In genomic region chr11:69693421-69693965, GRCm38 (mm10) we compare ENCODE assay signal across 24 mouse cellular contexts. TPM values are rescaled to one million over a fixed set of nuclear protein-coding genes. Genes with fewer than 3 reads are reported as not detected.
DNase-seq lines count a peak whose midpoint lies in the region; ATAC-seq and TF ChIP-seq lines count a peak whose summit lies in the region.
"Had no signal": no experiment of that assay in that cellular context is flagged by ENCODE, and none has a peak within 500 bp of the region (broad histone marks: within the 10 kb centered on the region; RNA-seq: fewer than 3 reads in every experiment).

No protein-coding gene starts in this region.

- H3K4me2 ChIP-seq in liver, embryonic 13.5 days, result no peak overlapping the region
- no peak overlapping the region for H3K4me2 ChIP-seq in liver, embryonic 12.5 days
- H3K4me2 ChIP-seq: embryonic facial prominence, embryonic 15.5 days; hindbrain, embryonic 12.5 days; limb, embryonic 12.5 days had no signal

- H3K27me3 ChIP-seq in liver, embryonic 13.5 days, result peaks cover 13% of the 10 kb centered on the region
- peaks cover 15% of the 10 kb centered on the region for H3K27me3 ChIP-seq in liver, embryonic 12.5 days (replicated peaks)
- H3K27me3 ChIP-seq: embryonic facial prominence, embryonic 15.5 days; limb, embryonic 12.5 days; Patski had no signal

- peaks cover 40% of the 10 kb centered on the region for H3K4me1 ChIP-seq in liver, embryonic 13.5 days (replicated peaks)
- H3K4me1 ChIP-seq in liver, embryonic 12.5 days, result peaks cover 25% of the 10 kb centered on the region

- intact Hi-C loops in gastrocnemius, adult 2 months (cut with DNase I), result no loop called here

- no peaks in the 10 kb centered on the region for H3K9me3 ChIP-seq in liver, embryonic 13.5 days (replicated peaks)
- no peaks in the 10 kb centered on the region for H3K9me3 ChIP-seq in liver, embryonic 12.5 days (replicated peaks)
- H3K9me3 ChIP-seq: embryonic facial prominence, embryonic 15.5 days; forebrain, embryonic 10.5 days; hindbrain, embryonic 12.5 days; limb, embryonic 12.5 days had no signal

- no peak for TF ChIP-seq CTCF in gastrocnemius, adult 2 months (IDR thresholded peaks at IDR 0.05)

- H3K27ac ChIP-seq in gastrocnemius, adult 2 months, result peak overlapping the region; percentile 94
- peak overlapping the region; percentile 13; the same call in 1 of the 2 replicates for H3K27ac ChIP-seq in liver, embryonic 13.5 days
- H3K27ac ChIP-seq in liver, embryonic 12.5 days, result no peak overlapping the region
- H3K27ac ChIP-seq in macrophage, result peak overlapping the region; percentile 96
- H3K27ac ChIP-seq: embryonic facial prominence, embryonic 15.5 days; forebrain, embryonic 10.5 days; hindbrain, embryonic 12.5 days; limb, embryonic 12.5 days had no signal

- no peaks in the 10 kb centered on the region for H3K36me3 ChIP-seq in liver, embryonic 13.5 days
- no peaks in the 10 kb centered on the region for H3K36me3 ChIP-seq in liver, embryonic 12.5 days
- H3K36me3 ChIP-seq in macrophage (ENCODE audit: inconsistent target), result no peaks in the 10 kb centered on the region
- H3K36me3 ChIP-seq: embryonic facial prominence, embryonic 15.5 days; forebrain, embryonic 10.5 days; hindbrain, embryonic 12.5 days; limb, embryonic 12.5 days had no signal

- peak; percentile 40 for DNase-seq in gastrocnemius, adult 2 months
- no peak for DNase-seq in gastrocnemius, postnatal 10 days
- peak; percentile 14 for DNase-seq in kidney, adult 18-20 months
- no peak for DNase-seq in kidney, adult 11 months
- DNase-seq in liver, embryonic 13.5 days, result no peak
- no peak for DNase-seq in thymus, postnatal 0 days (ENCODE audit: low spot score)
- DNase-seq: adrenal gland, adult 8-10 months; cerebellum, adult 11 months; cerebellum, postnatal 25 days; embryo, embryonic 11 days; forebrain, postnatal 0 days; lung, adult 18-20 months; lung, postnatal 14 days; thymus, postnatal 4 days had no signal

- H3K4me3 ChIP-seq in gastrocnemius, adult 2 months, result peak overlapping the region; percentile 86
- H3K4me3 ChIP-seq in liver, embryonic 13.5 days (replicated peaks), result no peak overlapping the region
- H3K4me3 ChIP-seq in liver, embryonic 12.5 days, result no peak overlapping the region
- peak overlapping the region; percentile 74; the same call in 1 of the 2 replicates for H3K4me3 ChIP-seq in macrophage (ENCODE audit: inconsistent target)
- H3K4me3 ChIP-seq: embryonic facial prominence, embryonic 15.5 days; forebrain, embryonic 10.5 days; hindbrain, embryonic 12.5 days; limb, embryonic 12.5 days; megakaryocyte, embryonic 14.5 days had no signal

- H3K79me2 ChIP-seq in macrophage (ENCODE audit: inconsistent target), result peaks cover 48% of the 10 kb centered on the region

- ATAC-seq in liver, embryonic 13.5 days (ENCODE audit: low read depth), result no peak
- ATAC-seq in liver, embryonic 12.5 days, result no peak
- ATAC-seq: CD4-positive, CD25-positive, alpha-beta regulatory T cell, adult 4 months; forebrain, postnatal 0 days; inflammation-experienced regulatory T-cells, adult 6 months; Patski had no signal

- no peak overlapping the region for H3K9ac ChIP-seq in liver, embryonic 13.5 days
- H3K9ac ChIP-seq in liver, embryonic 12.5 days, result no peak overlapping the region
- H3K9ac ChIP-seq: embryonic facial prominence, embryonic 15.5 days; forebrain, postnatal 0 days; hindbrain, embryonic 12.5 days; limb, embryonic 12.5 days had no signal

- 51% methylated on average over 11 of the region's 11 CpGs for WGBS in liver, embryonic 13.5 days (ENCODE audit: insufficient replicate concordance)
- 54% methylated on average over 11 of the region's 11 CpGs for WGBS in liver, embryonic 12.5 days (ENCODE audit: insufficient replicate concordance)
- 74% methylated on average over 10 of the region's 11 CpGs for WGBS in macrophage (ENCODE audit: missing documents)

RNA-seq across cellular contexts. Expression of gene Tnfsf12, which starts 2.2 kb away (rescaled TPM):
- total RNA-seq in gastrocnemius, adult 2 months (2021), result 10 to 100 TPM in 1 of 2 experiments, 1 to 10 TPM in 1; 6.5 to 10.6 TPM
- total RNA-seq in gastrocnemius, postnatal 10 days (2021), result 10 to 100 TPM; 15.9 to 17.6 TPM
- polyA plus RNA-seq in liver, embryonic 13.5 days (2015; fragmentation: Nextera tagmentation; extraction: Ambion mirVana), result 2.1 and 2.6 TPM in 2 replicates
- polyA plus RNA-seq in liver, embryonic 12.5 days (2016; fragmentation: Nextera tagmentation; extraction: Ambion mirVana), result 3.3 and 3.6 TPM in 2 replicates
- total RNA-seq in macrophage (2018; cell fraction: chromatin; rRNA removed), result 10 to 100 TPM; 10.1 to 98.0 (median 32.6) TPM
- 100 to 1,000 TPM in 13 of 26 experiments, 10 to 100 TPM in 13; 63.6 to 208 (median 113) TPM for total RNA-seq in macrophage (2018; cell fraction: cytosol; rRNA removed)
- 100 to 1,000 TPM in 3 of 26 experiments, 10 to 100 TPM in 23; 28.0 to 147 (median 60.6) TPM for total RNA-seq in macrophage (2018; cell fraction: nucleus; rRNA removed)
- polyA plus RNA-seq in macrophage (2018), result 89.2 to 140 TPM (median 130 TPM) in 3 replicates
- polyA plus RNA-seq in thymus, postnatal 0 days (2015; fragmentation: Nextera tagmentation; extraction: Ambion mirVana), result 2.6 and 2.7 TPM in 2 replicates
- polyA plus RNA-seq: inflammation-experienced regulatory T-cells, adult 6 months had no signal

RNA-seq across cellular contexts. Expression of gene Tnfsfm13, which starts 2.4 kb away (rescaled TPM):
- 1 to 10 TPM; 1.2 to 1.9 TPM for total RNA-seq in gastrocnemius, adult 2 months (2021)
- total RNA-seq in gastrocnemius, postnatal 10 days (2021), result 1 to 10 TPM; 2.9 to 4.5 TPM
- 1.1 and 1.4 TPM in 2 replicates for polyA plus RNA-seq in liver, embryonic 13.5 days (2015; fragmentation: Nextera tagmentation; extraction: Ambion mirVana)
- 0.72 and 0.98 TPM in 2 replicates for polyA plus RNA-seq in liver, embryonic 12.5 days (2016; fragmentation: Nextera tagmentation; extraction: Ambion mirVana)
- 10 to 100 TPM in 25 of 26 experiments, 1 to 10 TPM in 1; 9.2 to 61.0 (median 21.7) TPM for total RNA-seq in macrophage (2018; cell fraction: chromatin; rRNA removed)
- total RNA-seq in macrophage (2018; cell fraction: cytosol; rRNA removed), result 10 to 100 TPM; 15.3 to 58.0 (median 30.0) TPM
- 10 to 100 TPM in 25 of 26 experiments, 1 to 10 TPM in 1; 9.5 to 49.6 (median 23.0) TPM for total RNA-seq in macrophage (2018; cell fraction: nucleus; rRNA removed)
- polyA plus RNA-seq in macrophage (2018), result 25.2 to 36.9 TPM (median 25.5 TPM) in 3 replicates
- polyA plus RNA-seq in thymus, postnatal 0 days (2015; fragmentation: Nextera tagmentation; extraction: Ambion mirVana), result 1.5 and 2.1 TPM in 2 replicates
- polyA plus RNA-seq: CD4-positive, CD25-positive, alpha-beta regulatory T cell, adult 4 months; inflammation-experienced regulatory T-cells, adult 6 months had no signal

RNA-seq across cellular contexts. Expression of gene Tnfsf13, which starts 7.9 kb away (rescaled TPM):
- 1 to 10 TPM in 1 of 2 experiments, under 1 TPM in 1; 0.64 to 1.1 TPM for total RNA-seq in gastrocnemius, adult 2 months (2021)
- total RNA-seq in gastrocnemius, postnatal 10 days (2021), result 1 to 10 TPM; 1.6 to 2.1 TPM
- 0.10 TPM in 1 of 2 replicates, not detected in the other for polyA plus RNA-seq in liver, embryonic 13.5 days (2015; fragmentation: Nextera tagmentation; extraction: Ambion mirVana)
- polyA plus RNA-seq in liver, embryonic 12.5 days (2016; fragmentation: Nextera tagmentation; extraction: Ambion mirVana), result 0.14 and 0.23 TPM in 2 replicates
- 10 to 100 TPM in 25 of 26 experiments, 1 to 10 TPM in 1; 7.6 to 87.6 (median 29.3) TPM for total RNA-seq in macrophage (2018; cell fraction: chromatin; rRNA removed)
- 10 to 100 TPM in 23 of 26 experiments, 1 to 10 TPM in 3; 8.5 to 49.0 (median 19.5) TPM for total RNA-seq in macrophage (2018; cell fraction: cytosol; rRNA removed)
- 10 to 100 TPM in 25 of 26 experiments, 1 to 10 TPM in 1; 10.0 to 76.3 (median 24.5) TPM for total RNA-seq in macrophage (2018; cell fraction: nucleus; rRNA removed)
- polyA plus RNA-seq in macrophage (2018), result 16.4 to 43.4 TPM (median 40.3 TPM) in 3 replicates
- 0.31 and 0.49 TPM in 2 replicates for polyA plus RNA-seq in thymus, postnatal 0 days (2015; fragmentation: Nextera tagmentation; extraction: Ambion mirVana)
- total RNA-seq: forebrain, postnatal 0 days had no signal
- polyA plus RNA-seq: CD4-positive, CD25-positive, alpha-beta regulatory T cell, adult 4 months; forebrain, embryonic 10.5 days; inflammation-experienced regulatory T-cells, adult 6 months had no signal

RNA-seq across cellular contexts. Expression of gene Senp3, which starts 11.6 kb away (rescaled TPM):
- 10 to 100 TPM; 25.4 to 28.1 TPM for total RNA-seq in gastrocnemius, adult 2 months (2021)
- 10 to 100 TPM; 29.5 to 36.0 TPM for total RNA-seq in gastrocnemius, postnatal 10 days (2021)
- polyA plus RNA-seq in liver, embryonic 13.5 days (2015; fragmentation: Nextera tagmentation; extraction: Ambion mirVana), result 37.3 and 38.6 TPM in 2 replicates
- polyA plus RNA-seq in liver, embryonic 12.5 days (2016; fragmentation: Nextera tagmentation; extraction: Ambion mirVana), result 53.8 and 56.2 TPM in 2 replicates
- total RNA-seq in macrophage (2018; cell fraction: chromatin; rRNA removed), result 100 to 1,000 TPM; 150 to 595 (median 301) TPM
- 10 to 100 TPM; 51.5 to 80.4 (median 66.5) TPM for total RNA-seq in macrophage (2018; cell fraction: cytosol; rRNA removed)
- total RNA-seq in macrophage (2018; cell fraction: nucleus; rRNA removed), result 100 to 1,000 TPM in 24 of 26 experiments, 10 to 100 TPM in 2; 85.8 to 278 (median 154) TPM
- polyA plus RNA-seq in macrophage (2018), result 57.8 to 99.6 TPM (median 77.5 TPM) in 3 replicates
- polyA plus RNA-seq in thymus, postnatal 0 days (2015; fragmentation: Nextera tagmentation; extraction: Ambion mirVana), result 60.2 and 69.1 TPM in 2 replicates

RNA-seq across cellular contexts. Expression of gene Eif4a1, which starts 21.3 kb away (rescaled TPM):
- 10 to 100 TPM; 98.0 to 98.5 TPM for total RNA-seq in gastrocnemius, adult 2 months (2021)
- total RNA-seq in gastrocnemius, postnatal 10 days (2021), result 100 to 1,000 TPM; 216 to 234 TPM
- 351 and 453 TPM in 2 replicates for polyA plus RNA-seq in liver, embryonic 13.5 days (2015; fragmentation: Nextera tagmentation; extraction: Ambion mirVana)
- polyA plus RNA-seq in liver, embryonic 12.5 days (2016; fragmentation: Nextera tagmentation; extraction: Ambion mirVana), result 393 and 408 TPM in 2 replicates
- total RNA-seq in macrophage (2018; cell fraction: chromatin; rRNA removed), result 1,000 to 10,000 TPM in 13 of 26 experiments, 100 to 1,000 TPM in 13; 445 to 1,542 (median 988) TPM
- total RNA-seq in macrophage (2018; cell fraction: cytosol; rRNA removed), result 100 to 1,000 TPM; 534 to 868 (median 666) TPM
- 1,000 to 10,000 TPM in 4 of 26 experiments, 100 to 1,000 TPM in 22; 458 to 1,180 (median 654) TPM for total RNA-seq in macrophage (2018; cell fraction: nucleus; rRNA removed)
- 683 to 1,306 TPM (median 693 TPM) in 3 replicates for polyA plus RNA-seq in macrophage (2018)
- 560 and 602 TPM in 2 replicates for polyA plus RNA-seq in thymus, postnatal 0 days (2015; fragmentation: Nextera tagmentation; extraction: Ambion mirVana)

Comparison
In these comparisons a context has a peak if more than half of its experiments do, and no peak if none do; other contexts are left out.
1. DNase-seq: peak in gastrocnemius, adult 2 months (single experiment) and kidney, adult 18-20 months (single experiment); none in gastrocnemius, postnatal 10 days (single experiment), kidney, adult 11 months (single experiment), liver, embryonic 13.5 days (single experiment) and thymus, postnatal 0 days (single experiment).
2. H3K4me3 ChIP-seq: peak in gastrocnemius, adult 2 months (single experiment) and macrophage (single experiment); none in liver, embryonic 13.5 days (single experiment) and liver, embryonic 12.5 days (single experiment).
3. RNA of gene Tnfsf12, which starts 2.2 kb away (polyA plus RNA-seq): 89.2 to 140 TPM in macrophage; 3.3 to 3.6 TPM in liver, embryonic 12.5 days, 2.6 to 2.7 TPM in thymus, postnatal 0 days and 2.1 to 2.6 TPM in liver, embryonic 13.5 days; every median in the first group is over 10 times any median in the second.
4. RNA of gene Tnfsf13, which starts 7.9 kb away (polyA plus RNA-seq): 16.4 to 43.4 TPM in macrophage; 0.31 to 0.49 TPM in thymus, postnatal 0 days, 0.14 to 0.23 TPM in liver, embryonic 12.5 days and 0.10 TPM in liver, embryonic 13.5 days; every median in the first group is over 10 times any median in the second.